Mouse (Mus musculus): ENCODE measurements at regions not wholly inside any gene's neighbourhood (a gene's known extent, or its start where the extent isn't known, plus 50 kb on each side); places are given as distances from the start of the nearest gene placed in this dataset.

- no peak for TF ChIP-seq POLR2A (IDR thresholded peaks at IDR 0.05; ENCODE audit: insufficient read depth, low read depth, low read length)
- TF ChIP-seq CTCF (IDR thresholded peaks at IDR 0.05; ENCODE audit: insufficient read depth, low read depth, low read length) = no peak
These were observed 69.6 kb upstream of the 1700021F07Rik start for GRCm38 (mm10) chr2:173452800-173453199.
